Mouse (Mus musculus): ENCODE results near the gene Gdf5.

DNA sequence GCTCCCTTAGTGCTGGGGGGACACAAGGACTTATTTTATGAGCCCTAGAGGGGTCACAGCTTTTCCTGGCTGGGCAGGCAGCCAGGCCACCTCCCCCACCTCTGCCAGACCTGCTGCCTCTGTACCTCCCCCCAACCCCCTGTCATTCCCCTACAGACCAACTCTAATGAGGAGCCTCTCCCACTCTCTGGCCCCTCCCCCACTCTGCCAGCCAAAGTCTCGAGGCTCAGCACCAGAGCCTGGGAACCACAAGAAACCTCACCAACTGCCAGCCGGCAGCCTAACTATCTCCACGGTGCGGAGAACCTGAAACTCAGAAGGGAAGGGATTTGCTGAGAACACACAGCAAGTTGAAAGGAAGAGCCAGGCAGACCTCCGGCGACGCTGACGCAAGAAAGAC lies 1.7 kb downstream of the Gdf5 start:
- no peak for TF ChIP-seq POLR2A (IDR thresholded peaks at IDR 0.05; ENCODE audit: borderline replicate concordance, extremely low read depth, low read depth, low read length)
- TF ChIP-seq CTCF (IDR thresholded peaks at IDR 0.05; ENCODE audit: insufficient read depth, low read length): no peak
